Mouse (Mus musculus): ENCODE measurements at regions not wholly inside any gene's neighbourhood (a gene's known extent, or its start where the extent isn't known, plus 50 kb on each side); places are given as distances from the start of the nearest gene placed in this dataset.

DNA sequence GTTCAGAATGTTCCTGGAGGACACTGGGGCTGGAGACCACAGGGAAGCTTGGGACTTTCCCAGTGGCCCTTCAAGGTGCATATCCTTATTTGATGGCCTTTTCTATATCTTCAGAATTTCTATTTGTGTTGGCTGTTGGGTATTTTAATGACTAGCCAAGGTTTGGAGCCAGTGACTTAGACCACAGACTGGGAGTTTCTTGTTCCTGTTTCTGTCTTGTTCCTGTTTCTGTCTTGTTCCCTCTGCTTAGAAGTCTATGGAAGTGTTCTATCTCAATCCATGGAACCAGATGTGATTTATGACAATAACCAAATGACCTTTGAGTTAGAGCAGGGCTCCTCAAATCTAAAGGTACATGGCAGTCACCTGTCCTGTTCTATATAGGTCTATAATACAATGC is 156.6 kb upstream of the Tapt1 start:
- TF ChIP-seq POLR2A (IDR thresholded peaks at IDR 0.05; ENCODE audit: insufficient read depth, low read depth, low read length), result no peak
- no peak for TF ChIP-seq EP300 (IDR thresholded peaks at IDR 0.05; ENCODE audit: insufficient read depth, low read depth, low read length)
- Histone ChIP-seq H3K27ac (no peak overlapping the region), H3K4me3 (no peak overlapping the region), H3K27me3 (ENCODE audit: control insufficient read depth, insufficient read depth, low read length) (no peaks in the 10 kb centered on the region), H3K36me3 (ENCODE audit: control insufficient read depth, insufficient read depth, low read length) (no peaks in the 10 kb centered on the region), H3K79me2 (replicated peaks; ENCODE audit: control insufficient read depth, insufficient read depth, low read length) (no peaks in the 10 kb centered on the region), H3K9ac (ENCODE audit: low read depth, low read length) (no peak overlapping the region), H3K4me1 (ENCODE audit: control insufficient read depth, insufficient read depth, low read length) (no peaks in the 10 kb centered on the region)
- intact Hi-C loops (cut with DNase I), result no loop called here
- no peak for DNase-seq

DNA sequence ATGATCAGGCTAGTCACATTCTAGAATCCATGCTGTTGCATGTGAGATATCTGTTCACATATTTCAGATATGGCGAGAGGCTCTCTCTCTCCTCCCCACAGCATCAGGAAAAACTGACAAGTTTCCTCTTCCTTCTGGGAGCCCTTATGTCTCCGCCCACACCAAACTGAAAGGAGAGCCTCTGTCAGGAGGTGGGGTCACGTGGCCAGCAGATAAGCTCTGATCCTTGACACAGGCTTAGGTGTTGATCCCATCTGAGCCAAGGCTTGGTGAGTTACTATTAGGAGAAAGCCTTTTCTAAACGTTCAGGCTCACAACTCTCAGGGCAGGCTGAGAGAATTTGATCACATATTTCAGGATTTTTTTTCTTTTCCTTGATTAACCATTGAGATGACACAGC is 143.6 kb upstream of the Tapt1 start:
- TF ChIP-seq CTCF (IDR thresholded peaks at IDR 0.05), result no peak
- no peak for TF ChIP-seq EP300 (IDR thresholded peaks at IDR 0.05; ENCODE audit: insufficient read depth, low read depth, low read length)
- no peak for TF ChIP-seq POLR2A (IDR thresholded peaks at IDR 0.05; ENCODE audit: insufficient read depth, low read depth, low read length)
- H3K27ac ChIP-seq, result no peak overlapping the region
- H3K4me3 ChIP-seq, result no peak overlapping the region
- no peaks in the 10 kb centered on the region for H3K4me1 ChIP-seq (ENCODE audit: control insufficient read depth, insufficient read depth, low read length)
- intact Hi-C loops (cut with DNase I), result no loop called here
- no peaks in the 10 kb centered on the region for H3K36me3 ChIP-seq (ENCODE audit: control insufficient read depth, insufficient read depth, low read length)
- H3K9ac ChIP-seq (ENCODE audit: low read depth, low read length), result no peak overlapping the region
- H3K27me3 ChIP-seq (ENCODE audit: control insufficient read depth, insufficient read depth, low read length), result no peaks in the 10 kb centered on the region
- 12% methylated on average over 4 of the region's 4 CpGs for WGBS
- no peak for DNase-seq
- no peaks in the 10 kb centered on the region for H3K79me2 ChIP-seq (replicated peaks; ENCODE audit: control insufficient read depth, insufficient read depth, low read length)

DNA sequence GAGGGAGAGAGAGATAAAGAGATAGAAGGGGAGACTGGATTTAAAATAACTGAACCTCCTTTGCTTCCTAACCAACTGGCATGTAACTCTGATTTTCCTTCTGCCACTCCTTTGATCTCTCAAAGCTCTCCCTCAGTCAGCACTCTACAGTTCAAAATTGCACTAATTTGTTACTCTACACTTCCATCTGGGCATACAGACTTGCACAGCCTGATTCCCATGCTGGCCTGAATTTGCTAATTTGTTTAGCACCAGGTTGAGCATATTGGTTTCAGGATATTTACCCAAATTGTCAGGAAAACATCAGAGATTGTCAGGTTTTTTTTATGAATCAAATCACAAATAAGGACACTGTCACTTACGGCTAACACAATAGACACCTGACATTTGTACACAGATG is 125.9 kb upstream of the Tapt1 start:
- intact Hi-C loops (cut with DNase I), result no loop called here
- 91% methylated on average over 1 of the region's 1 CpGs for WGBS

GRCm38 (mm10) chr5:44341457-44342014 is 115.1 kb upstream of the Tapt1 start:
- Histone ChIP-seq H3K79me2 (replicated peaks; ENCODE audit: control insufficient read depth, insufficient read depth, low read length) (no peaks in the 10 kb centered on the region), H3K9ac (ENCODE audit: low read depth, low read length) (no peak overlapping the region), H3K27ac (no peak overlapping the region), H3K4me1 (ENCODE audit: control insufficient read depth, insufficient read depth, low read length) (no peaks in the 10 kb centered on the region), H3K36me3 (ENCODE audit: control insufficient read depth, insufficient read depth, low read length) (no peaks in the 10 kb centered on the region), H3K4me3 (no peak overlapping the region), H3K27me3 (ENCODE audit: control insufficient read depth, insufficient read depth, low read length) (no peaks in the 10 kb centered on the region)
- no peak for DNase-seq
- intact Hi-C loops (cut with DNase I), result no loop called here
- TF ChIP-seq POLR2A (IDR thresholded peaks at IDR 0.05; ENCODE audit: insufficient read depth, low read depth, low read length) (no peak), CTCF (IDR thresholded peaks at IDR 0.05) (no peak), EP300 (IDR thresholded peaks at IDR 0.05; ENCODE audit: insufficient read depth, low read depth, low read length) (no peak)
- WGBS, result 84% methylated on average over 2 of the region's 2 CpGs

More for the DNA sequence above, 125.9 kb upstream of the Tapt1 start:
- Histone ChIP-seq H3K9ac (ENCODE audit: low read depth, low read length) (no peak overlapping the region), H3K79me2 (replicated peaks; ENCODE audit: control insufficient read depth, insufficient read depth, low read length) (no peaks in the 10 kb centered on the region), H3K36me3 (ENCODE audit: control insufficient read depth, insufficient read depth, low read length) (no peaks in the 10 kb centered on the region), H3K4me1 (ENCODE audit: control insufficient read depth, insufficient read depth, low read length) (no peaks in the 10 kb centered on the region), H3K27ac (no peak overlapping the region), H3K27me3 (ENCODE audit: control insufficient read depth, insufficient read depth, low read length) (no peaks in the 10 kb centered on the region), H3K4me3 (no peak overlapping the region)
- no peak for DNase-seq
- no peak for TF ChIP-seq CTCF (IDR thresholded peaks at IDR 0.05)
- no peak for TF ChIP-seq EP300 (IDR thresholded peaks at IDR 0.05; ENCODE audit: insufficient read depth, low read depth, low read length)
- TF ChIP-seq POLR2A (IDR thresholded peaks at IDR 0.05; ENCODE audit: insufficient read depth, low read depth, low read length), result no peak

DNA sequence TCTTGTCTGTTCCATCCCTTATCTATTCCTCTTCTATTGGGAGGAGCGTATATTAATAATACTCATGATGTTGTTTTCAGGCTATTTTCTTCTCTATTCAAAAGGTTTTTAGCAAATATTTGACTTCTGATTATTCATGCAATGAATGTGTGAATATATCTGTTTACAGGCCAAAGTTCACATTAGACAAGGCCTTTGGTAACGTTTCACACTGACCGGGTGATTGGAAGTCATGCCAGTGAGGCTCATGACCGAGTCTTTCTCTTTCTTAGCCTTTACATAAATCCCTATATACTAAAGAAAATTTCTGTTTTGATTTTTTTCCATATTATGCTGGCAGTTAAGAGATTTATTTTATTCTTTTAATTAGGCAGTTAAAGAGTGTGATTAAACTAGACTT is 112.2 kb upstream of the Tapt1 start:
- no peak for TF ChIP-seq CTCF (IDR thresholded peaks at IDR 0.05)
- TF ChIP-seq POLR2A (IDR thresholded peaks at IDR 0.05; ENCODE audit: insufficient read depth, low read depth, low read length), result no peak
- TF ChIP-seq EP300 (IDR thresholded peaks at IDR 0.05; ENCODE audit: insufficient read depth, low read depth, low read length), result no peak
- H3K27ac ChIP-seq, result no peak overlapping the region
- no peak for DNase-seq
- H3K79me2 ChIP-seq (replicated peaks; ENCODE audit: control insufficient read depth, insufficient read depth, low read length), result no peaks in the 10 kb centered on the region
- WGBS, result 81% methylated on average over 4 of the region's 4 CpGs
- intact Hi-C loops (cut with DNase I), result no loop called here
- H3K4me3 ChIP-seq, result no peak overlapping the region
- no peaks in the 10 kb centered on the region for H3K36me3 ChIP-seq (ENCODE audit: control insufficient read depth, insufficient read depth, low read length)
- no peak overlapping the region for H3K9ac ChIP-seq (ENCODE audit: low read depth, low read length)
- no peaks in the 10 kb centered on the region for H3K4me1 ChIP-seq (ENCODE audit: control insufficient read depth, insufficient read depth, low read length)
- H3K27me3 ChIP-seq (ENCODE audit: control insufficient read depth, insufficient read depth, low read length), result no peaks in the 10 kb centered on the region

- no peak overlapping the region for H3K4me3 ChIP-seq
- no peak for TF ChIP-seq EP300 (IDR thresholded peaks at IDR 0.05; ENCODE audit: insufficient read depth, low read depth, low read length)
- TF ChIP-seq POLR2A (IDR thresholded peaks at IDR 0.05; ENCODE audit: insufficient read depth, low read depth, low read length), result no peak
- no peak for TF ChIP-seq CTCF (IDR thresholded peaks at IDR 0.05)
- H3K27me3 ChIP-seq (ENCODE audit: control insufficient read depth, insufficient read depth, low read length), result no peaks in the 10 kb centered on the region
- no peak overlapping the region for H3K9ac ChIP-seq (ENCODE audit: low read depth, low read length)
- no peaks in the 10 kb centered on the region for H3K36me3 ChIP-seq (ENCODE audit: control insufficient read depth, insufficient read depth, low read length)
- H3K79me2 ChIP-seq (replicated peaks; ENCODE audit: control insufficient read depth, insufficient read depth, low read length), result no peaks in the 10 kb centered on the region
- no peak overlapping the region for H3K27ac ChIP-seq
- H3K4me1 ChIP-seq (ENCODE audit: control insufficient read depth, insufficient read depth, low read length), result no peaks in the 10 kb centered on the region
- WGBS, result 81% methylated on average over 5 of the region's 5 CpGs
- no peak for DNase-seq
- intact Hi-C loops (cut with DNase I), result no loop called here
These were observed 109.3 kb upstream of the Tapt1 start for GRCm38 (mm10) chr5:44335756-44336155.
